Mouse (Mus musculus): Measurements from ENCODE around the gene Tmem125.
"Not testable (repeated sequence)": the region's sequence is repeated elsewhere in the genome, so short reads cannot be mapped to it uniquely, and the experiment has no call there.

- not testable (repeated sequence) for TF ChIP-seq CTCF (IDR thresholded peaks at IDR 0.05; ENCODE audit: control insufficient read depth, insufficient read depth, insufficient replicate concordance, low read depth, low read length); POLR2A (IDR thresholded peaks at IDR 0.05; ENCODE audit: control insufficient read depth, low read depth, low read length)
Observed at GRCm38 (mm10) chr4:118548130-118548480, 4.3 kb upstream of the Tmem125 start.
